In genomic region chr4:41941272-41941671, GRCm38 (mm10) we compare ENCODE assay signal across 9 mouse cellular contexts. TPM values are rescaled to one million over a fixed set of nuclear protein-coding genes. Genes with fewer than 3 reads are reported as not detected.
DNase-seq lines count a peak whose midpoint lies in the region; ATAC-seq lines count a peak whose summit lies in the region.
"Not testable (repeated sequence)": the region's sequence is repeated elsewhere in the genome, so short reads cannot be mapped to it uniquely, and the experiment has no call there.
"Had no signal": no experiment of that assay in that cellular context is flagged by ENCODE, and none has a peak within 500 bp of the region (broad histone marks: within the 10 kb centered on the region; RNA-seq: fewer than 3 reads in every experiment).

Gm20878 (plus strand) TSS chr4:41941572.

- not testable (repeated sequence) for H3K4me2 ChIP-seq in forebrain, embryonic 16.5 days (ENCODE audit: low read length); hindbrain, embryonic 16.5 days (ENCODE audit: low read length); neural tube, embryonic 15.5 days

- ATAC-seq in forebrain, embryonic 16.5 days; hindbrain, embryonic 16.5 days; neural tube, embryonic 15.5 days (ENCODE audit: low FRiP score): not testable (repeated sequence)

- H3K4me3 ChIP-seq in forebrain, embryonic 16.5 days (replicated peaks; ENCODE audit: low read length); hindbrain, embryonic 16.5 days (ENCODE audit: low read length); neural tube, embryonic 15.5 days (replicated peaks): not testable (repeated sequence)

- not testable (repeated sequence) for H3K27me3 ChIP-seq in forebrain, embryonic 16.5 days (replicated peaks; ENCODE audit: control insufficient read depth, insufficient read depth, low read length); hindbrain, embryonic 16.5 days (replicated peaks; ENCODE audit: control insufficient read depth, insufficient read depth, low read length); neural tube, embryonic 15.5 days (replicated peaks)

- not testable (repeated sequence) for H3K27ac ChIP-seq in forebrain, embryonic 16.5 days (ENCODE audit: low read length); hindbrain, embryonic 16.5 days (ENCODE audit: low read depth, low read length); neural tube, embryonic 15.5 days (replicated peaks)

- DNase-seq in layer of hippocampus, adult 8-10 months (ENCODE audit: low spot score in 2 of 2); layer of hippocampus, postnatal 36 days; left cerebral cortex, postnatal 10 days (ENCODE audit: extremely low spot score in 1 of 2, low spot score in 2 of 2); left cerebral cortex, postnatal 4 days: not testable (repeated sequence)

- no CpG with 5 or more reads among the region's 8 CpGs for WGBS in forebrain, embryonic 16.5 days
- no CpG with 5 or more reads among the region's 8 CpGs for WGBS in hindbrain, embryonic 16.5 days
- no CpG with 5 or more reads among the region's 8 CpGs for WGBS in neural tube, embryonic 15.5 days

- H3K9ac ChIP-seq in forebrain, embryonic 16.5 days (replicated peaks; ENCODE audit: low read depth, low read length); hindbrain, embryonic 16.5 days (ENCODE audit: low read depth, low read length); neural tube, embryonic 15.5 days (replicated peaks): not testable (repeated sequence)

- not testable (repeated sequence) for H3K4me1 ChIP-seq in forebrain, embryonic 16.5 days (replicated peaks; ENCODE audit: control insufficient read depth, insufficient read depth, low read length); hindbrain, embryonic 16.5 days (ENCODE audit: control insufficient read depth, insufficient read depth, low read depth, low read length); neural tube, embryonic 15.5 days

- H3K9me3 ChIP-seq in forebrain, embryonic 16.5 days (ENCODE audit: control insufficient read depth, low read length); hindbrain, embryonic 16.5 days (ENCODE audit: control insufficient read depth, low read length); neural tube, embryonic 15.5 days (replicated peaks): not testable (repeated sequence)

- H3K36me3 ChIP-seq in forebrain, embryonic 16.5 days (ENCODE audit: control insufficient read depth, insufficient read depth); hindbrain, embryonic 16.5 days (ENCODE audit: control insufficient read depth, insufficient read depth, low read length); neural tube, embryonic 15.5 days: not testable (repeated sequence)

- intact Hi-C loops in left cerebral cortex, postnatal 10 days (cut with DNase I); left cerebral cortex, postnatal 4 days (cut with DNase I): not testable (repeated sequence)

RNA-seq across cellular contexts. Expression of gene Gm20878, which starts in this region (rescaled TPM):
- polyA plus RNA-seq in forebrain, embryonic 16.5 days (2015; fragmentation: Nextera tagmentation; extraction: Ambion mirVana) = 11.8 and 14.6 TPM in 2 replicates
- polyA plus RNA-seq in hindbrain, embryonic 16.5 days (2015; fragmentation: Nextera tagmentation; extraction: Ambion mirVana) = 12.1 and 13.6 TPM in 2 replicates
- total RNA-seq in layer of hippocampus, adult 8-10 months (2022) = 10 to 100 TPM; 17.6 to 29.5 (median 18.1) TPM
- total RNA-seq in layer of hippocampus, postnatal 36 days (2021) = 10 to 100 TPM; 17.4 to 20.9 TPM
- 10 to 100 TPM; 45.4 to 51.3 TPM for total RNA-seq in left cerebral cortex, postnatal 10 days (2021)
- 10 to 100 TPM; 43.5 to 46.2 TPM for total RNA-seq in left cerebral cortex, postnatal 4 days (2021)
- polyA plus RNA-seq in neural tube, embryonic 15.5 days (2015; fragmentation: Nextera tagmentation; extraction: Ambion mirVana) = 10.5 and 11.7 TPM in 2 replicates
- total RNA-seq: CH12.LX; gastrocnemius, postnatal 36 days had no signal
